Mouse (Mus musculus): Measurements from ENCODE around the gene Clptm1.
"Not testable (repeated sequence)": the region's sequence is repeated elsewhere in the genome, so short reads cannot be mapped to it uniquely, and the experiment has no call there.

Clptm1 gene

GRCm38 (mm10) chr7:19691873-19692865, 27.3 kb upstream of the Clptm1 start, which contains the start of gene Apoc1:
Apoc1 (minus strand) TSS chr7:19692660.
- DNase-seq = no peak

- no peak for DNase-seq
Observed at GRCm38 (mm10) chr7:19691434-19691833, 26.6 kb upstream of the Clptm1 start.

- no peak for DNase-seq
Observed at GRCm38 (mm10) chr7:19690845-19691244, 26.0 kb upstream of the Clptm1 start.

- DNase-seq = no peak
Observed at GRCm38 (mm10) chr7:19688611-19689010, 23.8 kb upstream of the Clptm1 start.

- no peak for DNase-seq
Observed at GRCm38 (mm10) chr7:19688101-19688500, 23.3 kb upstream of the Clptm1 start.

- DNase-seq = not testable (repeated sequence)
Observed at GRCm38 (mm10) chr7:19686927-19687583, 22.2 kb upstream of the Clptm1 start.

- no peak for DNase-seq
Observed at GRCm38 (mm10) chr7:19686521-19686920, 21.7 kb upstream of the Clptm1 start.

GRCm38 (mm10) chr7:19685374-19685773, 20.5 kb upstream of the Clptm1 start:
- DNase-seq = no peak

GRCm38 (mm10) chr7:19683771-19684201, 19.0 kb upstream of the Clptm1 start:
- no peak for DNase-seq

- DNase-seq = no peak
Observed at GRCm38 (mm10) chr7:19682979-19683378, 18.1 kb upstream of the Clptm1 start.

- DNase-seq = no peak
Observed at GRCm38 (mm10) chr7:19681202-19681694, 16.4 kb upstream of the Clptm1 start, which contains the start of the genes Gm44805 and Apoc4. Gm44805 (minus strand) TSS chr7:19681423. Apoc4 (minus strand) TSS chr7:19681479.

GRCm38 (mm10) chr7:19680702-19681101, 15.9 kb upstream of the Clptm1 start:
- no peak for DNase-seq

GRCm38 (mm10) chr7:19678901-19679300, 14.1 kb upstream of the Clptm1 start:
- no peak for DNase-seq

- no peak for DNase-seq
Observed at GRCm38 (mm10) chr7:19677872-19678271, 13.0 kb upstream of the Clptm1 start, which contains the start of gene Apoc2. Apoc2 (minus strand) TSS chr7:19677941.

- DNase-seq = no peak
Observed at GRCm38 (mm10) chr7:19676662-19677061, 11.8 kb upstream of the Clptm1 start.

- no peak for DNase-seq
Observed at GRCm38 (mm10) chr7:19675824-19676223, 11.0 kb upstream of the Clptm1 start.

- DNase-seq = no peak
Observed at GRCm38 (mm10) chr7:19673083-19673699, 8.4 kb upstream of the Clptm1 start.

GRCm38 (mm10) chr7:19671511-19671910, 6.7 kb upstream of the Clptm1 start:
- DNase-seq = no peak

- peak; percentile 92 for DNase-seq
Observed at GRCm38 (mm10) chr7:19668947-19669721, 4.3 kb upstream of the Clptm1 start.

- DNase-seq = no peak
Observed at GRCm38 (mm10) chr7:19667434-19667833, 2.6 kb upstream of the Clptm1 start.

GRCm38 (mm10) chr7:19666750-19667149, 1.9 kb upstream of the Clptm1 start:
- DNase-seq = no peak

- DNase-seq = no peak
Observed at GRCm38 (mm10) chr7:19664455-19664954, 328 bp downstream of the Clptm1 start.
